Mouse (Mus musculus) megakaryocyte-erythroid progenitor cell, adult 5-6 weeks (primary cell): ENCODE results near the gene Atp6ap1. TPM values are rescaled to one million over a fixed set of nuclear protein-coding genes. Genes with fewer than 3 reads are reported as not detected.
A peak's percentile ranks its signal among the peaks of the same experiment; 100 is the strongest.

Experiments used
- ATAC-seq: replicated peaks from 2 replicates; pipeline ENCODE4 v1.8.0; 2016; ENCODE audit warnings: mild to moderate bottlenecking, inconsistent platforms; ENCODE audit not compliant: severe bottlenecking, poor library complexity, low FRiP score, low TSS enrichment
- total RNA-seq, 2 experiments: library from RNA; stranded (forward) in 1 of 2; stranded (reverse) in 1 of 2; fragments of 200-1000, 215-1000 nt in 1 of 2; fragments of >200 nt in 1 of 2; fragmentation: Nextera tagmentation in 1 of 2; gene quantifications; 2 replicates each; pipeline ENCODE4 v1.2.3; 2014 to 2017

Gene Atp6ap1
- total RNA-seq, 2 experiments from 2014 or later: 91.6 to 111 TPM

DNA sequence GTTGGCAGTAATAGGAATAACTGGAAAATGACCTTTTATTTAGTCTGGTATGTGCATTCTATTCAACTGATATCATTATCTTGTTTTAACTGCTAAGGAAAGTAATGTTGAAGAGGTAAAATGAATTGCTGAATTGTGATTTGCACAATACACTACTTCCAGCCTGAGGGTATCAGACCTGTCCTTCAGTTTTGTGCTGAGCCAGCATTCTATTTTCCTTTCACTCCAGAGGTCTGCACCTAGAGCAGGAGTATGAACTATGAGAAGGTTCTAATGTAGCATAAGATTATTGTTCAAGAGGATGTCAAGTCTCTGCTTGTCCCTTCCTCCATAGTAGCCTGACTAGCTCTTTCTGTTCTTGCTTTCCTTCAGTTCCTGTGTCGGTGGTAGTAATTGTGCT lies 1.5 kb downstream of the Atp6ap1 start:
- ATAC-seq: no peak

DNA sequence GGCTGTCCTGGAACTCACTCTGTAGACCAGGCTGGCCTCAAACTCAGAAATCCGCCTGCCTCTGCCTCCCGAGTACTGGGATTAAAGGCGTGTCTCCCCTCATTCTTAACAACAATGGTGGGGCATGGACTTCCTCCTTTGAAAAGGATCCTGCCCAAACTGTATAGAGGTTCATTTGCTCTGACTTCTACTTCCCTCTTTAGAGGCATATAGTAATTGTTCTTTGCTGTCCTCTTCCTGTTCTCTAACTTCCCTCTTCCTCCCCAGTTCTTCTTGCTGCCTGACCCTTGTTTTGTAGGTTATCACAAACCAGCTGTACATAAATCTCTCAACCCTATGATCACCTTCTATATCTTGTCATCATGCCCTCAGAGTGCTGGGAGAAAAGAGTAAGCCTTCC lies 2.8 kb downstream of the Atp6ap1 start:
- ATAC-seq: no peak

DNA sequence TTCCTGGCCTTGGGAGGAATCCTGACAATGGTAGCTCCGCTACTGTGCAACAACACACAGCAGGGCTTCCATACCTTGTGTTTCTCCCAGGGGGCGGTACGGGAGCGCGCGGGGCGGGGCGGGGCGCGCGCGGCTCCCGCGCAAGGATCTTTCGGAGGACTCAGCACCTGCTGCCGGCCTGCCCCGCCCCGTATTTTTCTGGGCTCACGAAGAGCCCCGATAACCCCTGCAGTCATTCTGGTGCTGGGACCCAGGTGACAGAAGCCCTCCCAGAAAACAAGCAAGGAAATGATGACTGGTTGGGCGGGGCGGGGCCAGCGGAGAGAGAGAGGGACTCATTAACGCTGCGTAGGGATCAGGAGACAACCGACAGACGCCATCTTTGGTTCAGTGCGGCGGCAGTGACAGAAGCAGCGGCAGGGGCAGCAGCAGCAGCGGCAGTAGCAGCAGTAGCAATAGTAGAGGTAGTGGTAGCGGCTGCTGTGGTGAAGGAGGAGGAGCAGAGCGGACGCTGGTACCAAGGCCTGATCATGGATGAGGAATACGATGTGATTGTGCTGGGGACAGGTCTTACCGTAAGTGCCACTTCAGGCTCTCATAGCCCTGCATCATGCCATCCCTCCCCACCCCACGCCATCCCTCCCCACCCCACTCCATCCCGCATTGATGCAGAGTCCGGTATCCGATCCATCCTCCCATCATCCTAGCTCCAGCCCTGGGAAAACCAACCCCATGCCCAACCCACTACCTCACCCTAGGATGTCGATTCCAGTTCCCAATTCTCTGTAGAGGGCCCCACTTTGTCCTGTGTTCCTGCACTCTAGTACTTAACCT lies 8.2 kb downstream of the Atp6ap1 start, which contains the start of gene Gdi1:
Gene Gdi1 (plus strand): TSS at position 132 of the 834 bp plus-strand sequence.
- peak; percentile 84 for ATAC-seq

DNA sequence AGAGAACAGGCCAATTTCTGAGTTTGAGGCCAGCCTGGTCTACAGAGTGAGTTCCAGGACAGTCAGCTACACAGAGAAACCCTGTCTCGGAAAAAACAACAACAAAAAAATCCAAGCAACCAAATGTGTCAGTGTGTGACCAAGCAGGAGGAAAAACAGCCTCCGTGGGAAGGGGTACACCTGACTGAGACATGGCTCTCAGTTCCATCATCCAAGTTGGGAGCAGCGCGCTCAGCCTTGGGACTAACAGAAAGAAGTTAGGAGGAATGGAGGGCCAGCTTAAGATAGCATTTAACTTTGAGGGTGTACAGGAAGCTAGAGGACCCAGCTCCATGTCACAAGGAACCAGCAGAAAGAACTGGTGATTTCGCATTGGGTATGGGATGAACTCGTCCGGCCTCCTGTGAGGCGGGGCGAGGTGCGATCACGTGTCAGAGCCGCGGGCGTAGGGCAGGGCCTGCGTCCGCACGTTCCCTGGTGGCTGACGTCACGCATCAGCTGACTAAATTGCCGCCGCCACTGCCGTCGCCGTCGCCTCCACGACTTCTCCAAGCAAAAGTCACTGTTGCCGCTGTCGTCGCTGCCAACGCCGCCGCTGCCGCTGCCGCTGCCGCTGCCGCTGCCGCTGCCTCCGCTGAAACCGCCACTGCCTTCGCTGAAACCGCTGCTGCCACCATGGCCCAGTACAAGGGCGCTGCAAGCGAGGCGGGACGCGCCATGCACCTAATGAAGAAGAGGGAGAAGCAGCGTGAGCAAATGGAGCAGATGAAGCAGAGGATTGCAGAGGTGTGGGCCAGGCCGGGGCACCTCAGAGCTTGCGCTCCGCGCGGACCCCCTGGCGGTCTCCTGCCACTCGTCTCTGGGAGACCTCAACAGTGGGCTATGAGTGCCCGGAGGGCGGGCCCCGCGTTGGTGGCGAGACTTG lies 15.9 kb downstream of the Atp6ap1 start, which contains the start of gene Fam50a:
Gene Fam50a (plus strand): TSS at position 494 of the 925 bp plus-strand sequence.
- ATAC-seq: peak; percentile 96

DNA sequence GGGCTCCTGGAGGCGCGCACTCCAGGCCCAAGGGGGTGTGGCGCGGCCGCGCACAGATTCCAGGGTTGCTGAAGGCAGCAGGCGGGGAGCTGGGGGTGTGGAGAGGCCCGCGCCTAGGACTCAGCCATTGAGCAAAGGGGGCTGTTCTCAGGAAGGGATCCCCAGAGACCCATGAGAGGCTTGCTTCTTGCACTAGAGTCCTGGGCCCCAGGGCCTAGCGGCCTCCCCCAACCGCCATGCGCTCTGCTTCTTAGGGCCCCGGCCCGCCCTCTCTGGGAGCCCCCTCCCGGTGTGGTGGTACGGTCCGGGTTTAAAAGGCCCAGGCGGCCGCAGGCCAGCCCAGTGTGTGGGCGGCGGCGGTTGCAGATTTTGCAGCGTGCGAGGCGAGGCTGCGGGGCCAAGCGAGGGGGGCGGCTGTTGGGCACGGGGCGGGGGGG lies 31.8 kb downstream of the Atp6ap1 start, which contains the start of gene Plxna3:
Gene Plxna3 (plus strand): TSS at position 342 of the 437 bp plus-strand sequence.
- ATAC-seq: peak; percentile 94

DNA sequence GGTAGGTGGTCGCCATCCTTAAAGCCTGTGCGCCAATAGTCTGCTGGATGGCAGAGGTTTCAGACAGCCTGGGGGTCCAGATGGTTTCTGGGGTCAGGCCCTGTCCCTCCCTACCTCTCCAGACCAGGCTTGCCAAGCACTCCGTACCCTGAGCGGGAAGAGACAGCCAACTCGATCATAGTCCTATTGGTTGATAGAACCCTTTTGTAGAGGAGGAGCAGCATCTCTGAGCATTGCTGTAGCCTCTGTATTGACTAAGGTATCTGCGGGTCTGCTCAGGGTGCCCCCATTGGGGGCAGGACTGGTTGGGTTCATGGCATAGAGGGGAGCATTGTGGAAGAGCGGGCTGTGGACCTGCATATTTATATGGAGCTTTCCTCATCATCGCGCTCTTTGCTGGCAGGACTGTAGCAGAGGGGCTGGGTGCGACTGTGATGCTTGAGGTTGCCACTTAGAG lies 32.3 kb downstream of the Atp6ap1 start:
- ATAC-seq: no peak

DNA sequence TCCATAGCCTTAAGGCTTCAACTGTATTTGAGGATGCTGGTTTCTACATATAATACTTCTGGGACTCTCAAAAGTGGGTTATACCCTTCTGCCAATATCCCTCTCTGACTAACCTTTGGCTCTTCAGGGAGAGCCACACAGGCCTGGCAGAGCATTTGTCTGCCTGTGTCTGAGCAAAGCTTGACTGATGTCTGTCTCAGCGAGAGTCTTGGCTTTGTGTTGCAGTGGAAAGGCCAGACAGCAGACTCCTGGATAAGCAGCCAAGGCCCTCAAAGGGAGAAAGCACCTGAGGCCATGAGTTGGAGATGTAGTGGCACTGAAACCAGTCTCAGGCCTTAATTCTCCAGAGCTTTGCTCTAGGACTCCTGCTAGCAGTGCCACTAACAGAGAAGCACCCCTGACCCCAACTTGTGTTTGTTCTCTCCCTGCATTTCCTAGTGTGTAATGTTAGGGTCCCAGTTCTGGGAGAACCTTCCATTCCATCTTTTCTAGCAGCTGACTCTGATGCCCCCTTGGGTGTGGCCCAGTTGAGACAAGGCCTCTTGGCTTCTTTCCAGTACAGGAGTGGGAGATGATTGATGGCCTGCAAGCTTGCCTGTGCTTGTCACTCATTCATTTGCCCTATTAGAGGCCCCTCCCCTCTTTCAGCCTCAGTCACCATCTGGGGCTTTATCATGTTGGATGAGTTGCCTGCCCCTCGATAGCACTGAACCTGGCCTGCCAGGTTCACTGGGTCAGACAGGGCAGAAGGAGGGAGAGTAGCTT lies 33.5 kb downstream of the Atp6ap1 start:
- ATAC-seq: no peak; the same call in 1 of the 2 replicates

DNA sequence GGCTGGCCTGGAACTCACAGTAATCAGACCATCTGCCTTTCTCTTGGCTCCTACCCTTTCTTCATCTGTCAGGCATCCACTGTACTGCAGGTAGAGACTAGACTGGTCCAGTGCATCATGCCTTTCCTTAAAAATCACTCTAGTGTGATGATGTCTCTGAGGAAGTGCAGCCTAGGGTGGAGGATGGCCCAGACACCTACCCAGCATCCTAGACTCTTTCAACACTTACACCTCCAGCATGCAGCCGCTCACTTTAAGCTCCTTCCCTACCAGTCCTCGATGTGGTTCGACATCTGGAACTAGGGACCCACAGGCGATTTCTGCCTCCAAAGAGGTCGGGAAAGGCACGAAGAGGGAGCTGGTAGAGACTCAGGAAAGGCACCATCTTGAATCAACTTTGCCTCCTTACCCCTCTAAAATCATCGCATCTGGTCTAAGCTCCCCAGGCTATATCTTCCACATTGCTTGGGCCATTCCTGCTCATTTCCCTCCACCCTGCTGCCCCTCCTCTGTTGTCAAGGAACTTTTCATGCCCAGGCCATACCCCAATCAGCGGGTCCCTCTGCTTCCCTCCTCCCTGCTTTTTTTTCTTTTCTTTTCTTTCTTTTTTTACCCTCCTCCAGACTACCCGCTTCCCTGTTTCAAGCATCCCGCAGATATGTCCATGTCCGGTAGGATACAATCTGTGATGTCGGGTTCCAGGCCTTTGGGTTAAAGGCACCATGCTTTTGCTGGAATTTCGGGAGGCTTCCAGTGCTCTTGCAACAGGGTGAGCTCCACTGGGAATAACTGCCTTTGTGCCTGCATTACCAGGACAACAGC lies 56.0 kb downstream of the Atp6ap1 start:
- no peak for ATAC-seq

DNA sequence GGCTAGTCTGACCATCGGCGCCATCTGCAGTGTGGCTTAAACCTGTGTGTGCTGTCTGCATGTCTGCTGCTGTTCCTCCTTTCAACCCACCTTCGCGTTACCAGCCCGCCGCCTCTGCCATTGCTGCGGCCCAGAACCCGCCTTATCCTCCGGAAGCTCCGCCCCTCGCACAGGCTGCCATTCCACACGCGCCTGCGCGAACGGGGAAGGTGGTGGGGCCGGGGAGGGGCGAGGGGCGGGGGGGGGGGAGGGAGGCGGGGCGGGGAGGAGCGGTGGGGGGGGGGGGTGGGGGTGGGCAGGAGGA lies 56.5 kb downstream of the Atp6ap1 start, which contains the start of gene Lage3:
Gene Lage3 (minus strand): TSS at position 152 of the 304 bp plus-strand sequence.
- peak; percentile 90 for ATAC-seq

Other genes starting within 250 kb of the Atp6ap1 start
- gene Opn1mw, start 169.6 kb upstream of the Atp6ap1 start, total RNA-seq (2014; fragmentation: Nextera tagmentation): not detected in 2 replicates
- not detected in 2 replicates for gene Opn1mw, start 169.6 kb upstream of the Atp6ap1 start, total RNA-seq (2017)
- 21.8 and 22.9 TPM in 2 replicates for gene Mecp2, start 161.7 kb upstream of the Atp6ap1 start, total RNA-seq (2014; fragmentation: Nextera tagmentation)
- gene Mecp2, start 161.7 kb upstream of the Atp6ap1 start, total RNA-seq (2017): 12.9 and 17.9 TPM in 2 replicates
- gene Tex28, start 129.3 kb upstream of the Atp6ap1 start, total RNA-seq (2014; fragmentation: Nextera tagmentation): not detected in 2 replicates
- gene Tex28, start 129.3 kb upstream of the Atp6ap1 start, total RNA-seq (2017): not detected in 2 replicates
- not detected in 2 replicates for gene Tktl1, start 119.8 kb upstream of the Atp6ap1 start, total RNA-seq (2014; fragmentation: Nextera tagmentation)
- not detected in 2 replicates for gene Tktl1, start 119.8 kb upstream of the Atp6ap1 start, total RNA-seq (2017)
- gene Flna, start 47.3 kb upstream of the Atp6ap1 start, total RNA-seq (2014; fragmentation: Nextera tagmentation): 118 and 156 TPM in 2 replicates
- gene Flna, start 47.3 kb upstream of the Atp6ap1 start, total RNA-seq (2017): 299 and 337 TPM in 2 replicates
- gene Emd, start 42.4 kb upstream of the Atp6ap1 start, total RNA-seq (2014; fragmentation: Nextera tagmentation): 67.1 and 96.2 TPM in 2 replicates
- 74.5 and 113 TPM in 2 replicates for gene Emd, start 42.4 kb upstream of the Atp6ap1 start, total RNA-seq (2017)
- gene Rpl10, start 26.3 kb upstream of the Atp6ap1 start, total RNA-seq (2014; fragmentation: Nextera tagmentation): 4,546 and 4,933 TPM in 2 replicates
- 1,280 and 1,947 TPM in 2 replicates for gene Rpl10, start 26.3 kb upstream of the Atp6ap1 start, total RNA-seq (2017)
- gene Taz, start 15.2 kb upstream of the Atp6ap1 start, total RNA-seq (2014; fragmentation: Nextera tagmentation): 37.9 and 62.6 TPM in 2 replicates
- gene Taz, start 15.2 kb upstream of the Atp6ap1 start, total RNA-seq (2017): 37.0 and 41.7 TPM in 2 replicates
- 12.9 and 22.9 TPM in 2 replicates for gene Dnase1l1, start 14.8 kb upstream of the Atp6ap1 start, total RNA-seq (2014; fragmentation: Nextera tagmentation)
- 15.6 and 28.0 TPM in 2 replicates for gene Dnase1l1, start 14.8 kb upstream of the Atp6ap1 start, total RNA-seq (2017)
- gene Gdi1, start 7.9 kb downstream of the Atp6ap1 start, total RNA-seq (2014; fragmentation: Nextera tagmentation): 105 and 125 TPM in 2 replicates
- 12.9 and 19.3 TPM in 2 replicates for gene Gdi1, start 7.9 kb downstream of the Atp6ap1 start, total RNA-seq (2017)
- gene Fam50a, start 15.9 kb downstream of the Atp6ap1 start, total RNA-seq (2014; fragmentation: Nextera tagmentation): 32.6 and 39.6 TPM in 2 replicates
- 62.1 and 75.4 TPM in 2 replicates for gene Fam50a, start 15.9 kb downstream of the Atp6ap1 start, total RNA-seq (2017)
- 3.9 and 14.8 TPM in 2 replicates for gene Plxna3, start 32.0 kb downstream of the Atp6ap1 start, total RNA-seq (2014; fragmentation: Nextera tagmentation)
- gene Plxna3, start 32.0 kb downstream of the Atp6ap1 start, total RNA-seq (2017): 0.80 TPM in 2 replicates
- 62.4 and 101 TPM in 2 replicates for gene Lage3, start 56.5 kb downstream of the Atp6ap1 start, total RNA-seq (2014; fragmentation: Nextera tagmentation)
- gene Lage3, start 56.5 kb downstream of the Atp6ap1 start, total RNA-seq (2017): 29.6 and 35.2 TPM in 2 replicates
- gene Ubl4a, start 76.1 kb downstream of the Atp6ap1 start, total RNA-seq (2014; fragmentation: Nextera tagmentation): 35.0 and 64.6 TPM in 2 replicates
- gene Ubl4a, start 76.1 kb downstream of the Atp6ap1 start, total RNA-seq (2017): 14.1 and 24.5 TPM in 2 replicates
- gene Slc10a3, start 76.3 kb downstream of the Atp6ap1 start, total RNA-seq (2014; fragmentation: Nextera tagmentation): 6.7 and 16.4 TPM in 2 replicates
- gene Slc10a3, start 76.3 kb downstream of the Atp6ap1 start, total RNA-seq (2017): 11.5 and 11.6 TPM in 2 replicates
- gene Fam3a, start 96.2 kb downstream of the Atp6ap1 start, total RNA-seq (2014; fragmentation: Nextera tagmentation): 13.1 and 16.5 TPM in 2 replicates
- 12.8 and 21.1 TPM in 2 replicates for gene Fam3a, start 96.2 kb downstream of the Atp6ap1 start, total RNA-seq (2017)
- gene Ikbkg, start 96.2 kb downstream of the Atp6ap1 start, total RNA-seq (2014; fragmentation: Nextera tagmentation): 12.6 and 16.4 TPM in 2 replicates
- 25.7 and 45.8 TPM in 2 replicates for gene Ikbkg, start 96.2 kb downstream of the Atp6ap1 start, total RNA-seq (2017)
- gene G6pdx, start 132.1 kb downstream of the Atp6ap1 start, total RNA-seq (2014; fragmentation: Nextera tagmentation): 68.0 and 77.7 TPM in 2 replicates
- gene G6pdx, start 132.1 kb downstream of the Atp6ap1 start, total RNA-seq (2017): 47.5 and 77.2 TPM in 2 replicates
- gene Gm6880, start 184.3 kb downstream of the Atp6ap1 start, total RNA-seq (2014; fragmentation: Nextera tagmentation): not detected in 2 replicates
- gene Gm6880, start 184.3 kb downstream of the Atp6ap1 start, total RNA-seq (2017): not detected in 2 replicates